Mouse (Mus musculus): ENCODE results near the gene Tmem59. TPM values are rescaled to one million over a fixed set of nuclear protein-coding genes. Genes with fewer than 3 reads are reported as not detected.
A peak's percentile ranks its signal among the peaks of the same experiment; 100 is the strongest.

Tmem59 gene
- polyA plus RNA-seq (2016; fragmentation: Nextera tagmentation; extraction: Ambion mirVana) = 327 and 347 TPM in 2 replicates

- under 1% methylated on average over 49 of the region's 49 CpGs for WGBS
- Histone ChIP-seq H3K4me2 (replicated peaks) (peak within 1 kb of the TSS; percentile 64), H3K36me3 (peaks cover 13% of the 10 kb centered on the region; the same call in 1 of the 2 replicates), H3K4me3 (peak within 1 kb of the TSS; percentile 98), H3K4me1 (peaks cover 31% of the 10 kb centered on the region), H3K9me3 (no peaks in the 10 kb centered on the region), H3K9ac (replicated peaks) (peak within 1 kb of the TSS; percentile 95), H3K27me3 (no peaks in the 10 kb centered on the region), H3K27ac (replicated peaks) (peak within 1 kb of the TSS; percentile 97)
- peak; percentile 94 for ATAC-seq (ENCODE audit: low FRiP score, low read depth)
These were observed at the start of gene Tmem59 for GRCm38 (mm10) chr4:107178182-107178829. Gene Tmem59 (plus strand): TSS chr4:107178399.

- no peak for ATAC-seq (ENCODE audit: low FRiP score, low read depth)
- Histone ChIP-seq H3K27ac (replicated peaks) (no peak overlapping the region; the same call in 1 of the 2 replicates), H3K9ac (replicated peaks) (no peak overlapping the region), H3K9me3 (no peaks in the 10 kb centered on the region), H3K36me3 (no peaks in the 10 kb centered on the region), H3K4me1 (peaks cover 44% of the 10 kb centered on the region), H3K4me3 (no peak overlapping the region), H3K27me3 (peaks cover 4% of the 10 kb centered on the region), H3K4me2 (replicated peaks) (no peak overlapping the region)
- WGBS = 75% methylated on average over 8 of the region's 8 CpGs
These were observed 48.8 kb upstream of the Tmem59 start for GRCm38 (mm10) chr4:107129373-107129772.

DNA sequence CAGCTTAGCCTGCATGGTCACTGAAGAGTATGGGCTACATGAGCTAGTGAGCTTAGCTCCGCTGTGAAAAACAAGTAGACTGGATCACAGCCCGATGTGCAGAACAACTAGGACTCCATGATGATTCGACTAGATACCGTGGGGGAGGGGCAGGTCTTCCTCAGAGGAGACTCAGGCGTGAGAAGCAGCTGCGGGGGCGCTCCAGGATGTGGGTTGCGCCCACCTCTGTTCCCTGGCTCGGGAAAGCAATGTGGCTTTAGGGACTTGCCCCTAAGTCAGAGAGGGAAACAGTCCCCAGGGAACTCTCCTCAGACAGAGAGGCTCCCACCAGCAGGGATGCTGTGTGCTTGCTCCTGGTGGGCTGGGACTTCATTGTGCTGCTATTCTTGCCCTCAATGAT lies 47.7 kb upstream of the Tmem59 start:
- peaks cover 48% of the 10 kb centered on the region for H3K4me1 ChIP-seq
- no peak overlapping the region for H3K9ac ChIP-seq (replicated peaks)
- no peak for ATAC-seq (ENCODE audit: low FRiP score, low read depth)
- H3K27ac ChIP-seq (replicated peaks) = no peak overlapping the region
- no peaks in the 10 kb centered on the region; the same call in 1 of the 2 replicates for H3K27me3 ChIP-seq
- no peaks in the 10 kb centered on the region for H3K36me3 ChIP-seq
- no peak overlapping the region for H3K4me2 ChIP-seq (replicated peaks)
- H3K9me3 ChIP-seq = no peaks in the 10 kb centered on the region
- WGBS = 14% methylated on average over 9 of the region's 9 CpGs
- no peak overlapping the region for H3K4me3 ChIP-seq

DNA sequence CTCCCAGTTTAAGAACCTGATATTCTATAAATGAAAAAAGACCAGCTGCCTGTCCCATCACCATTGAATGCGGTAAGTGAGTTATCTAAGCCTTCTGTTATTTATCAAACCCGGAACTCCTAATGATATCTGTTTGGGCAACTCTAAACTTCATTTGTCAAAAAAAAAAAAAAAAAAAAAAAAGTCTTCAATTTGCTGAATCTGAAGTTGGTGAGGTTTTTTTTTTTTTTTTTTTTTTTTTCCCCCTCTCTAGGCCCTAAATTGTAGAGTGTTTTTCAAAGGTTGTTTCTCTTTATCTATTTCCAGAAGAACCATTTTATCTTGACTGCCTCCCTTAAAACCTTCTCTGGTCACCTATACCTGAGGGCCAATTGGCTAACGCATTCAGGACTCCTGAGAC lies 43.3 kb upstream of the Tmem59 start:
- no peaks in the 10 kb centered on the region for H3K9me3 ChIP-seq
- no peak overlapping the region for H3K4me2 ChIP-seq (replicated peaks)
- no peak overlapping the region for H3K27ac ChIP-seq (replicated peaks)
- no peaks in the 10 kb centered on the region for H3K36me3 ChIP-seq
- H3K4me3 ChIP-seq = no peak overlapping the region
- H3K9ac ChIP-seq (replicated peaks) = no peak overlapping the region
- no peak for ATAC-seq (ENCODE audit: low FRiP score, low read depth)
- H3K27me3 ChIP-seq = no peaks in the 10 kb centered on the region; the same call in 1 of the 2 replicates
- WGBS = 87% methylated on average over 3 of the region's 3 CpGs
- peaks cover 50% of the 10 kb centered on the region for H3K4me1 ChIP-seq

- Histone ChIP-seq H3K9ac (replicated peaks) (no peak overlapping the region), H3K4me1 (peaks cover 52% of the 10 kb centered on the region), H3K4me3 (no peak overlapping the region), H3K27me3 (no peaks in the 10 kb centered on the region; the same call in 1 of the 2 replicates), H3K9me3 (no peaks in the 10 kb centered on the region), H3K27ac (replicated peaks) (no peak overlapping the region; the same call in 1 of the 2 replicates), H3K36me3 (no peaks in the 10 kb centered on the region), H3K4me2 (replicated peaks) (no peak overlapping the region)
- WGBS = 71% methylated on average over 5 of the region's 5 CpGs
- no peak for ATAC-seq (ENCODE audit: low FRiP score, low read depth)
These were observed 42.5 kb upstream of the Tmem59 start for GRCm38 (mm10) chr4:107135663-107136062.

GRCm38 (mm10) chr4:107136531-107136930 lies 41.7 kb upstream of the Tmem59 start:
- Histone ChIP-seq H3K4me1 (peaks cover 56% of the 10 kb centered on the region), H3K9ac (replicated peaks) (no peak overlapping the region), H3K4me3 (no peak overlapping the region), H3K9me3 (no peaks in the 10 kb centered on the region), H3K4me2 (replicated peaks) (no peak overlapping the region), H3K36me3 (no peaks in the 10 kb centered on the region), H3K27me3 (no peaks in the 10 kb centered on the region; the same call in 1 of the 2 replicates), H3K27ac (replicated peaks) (no peak overlapping the region)
- WGBS = 44% methylated on average over 3 of the region's 3 CpGs
- ATAC-seq (ENCODE audit: low FRiP score, low read depth) = no peak

GRCm38 (mm10) chr4:107138948-107139835 lies 39.0 kb upstream of the Tmem59 start:
- H3K4me2 ChIP-seq (replicated peaks) = no peak overlapping the region
- H3K9ac ChIP-seq (replicated peaks) = peak overlapping the region; percentile 29
- H3K27me3 ChIP-seq = no peaks in the 10 kb centered on the region; the same call in 1 of the 2 replicates
- H3K36me3 ChIP-seq = no peaks in the 10 kb centered on the region
- 28% methylated on average over 37 of the region's 37 CpGs for WGBS
- H3K4me3 ChIP-seq = no peak overlapping the region
- peak overlapping the region; percentile 73 for H3K27ac ChIP-seq (replicated peaks)
- H3K9me3 ChIP-seq = no peaks in the 10 kb centered on the region
- peak; percentile 61 for ATAC-seq (ENCODE audit: low FRiP score, low read depth)
- H3K4me1 ChIP-seq = peaks cover 56% of the 10 kb centered on the region

DNA sequence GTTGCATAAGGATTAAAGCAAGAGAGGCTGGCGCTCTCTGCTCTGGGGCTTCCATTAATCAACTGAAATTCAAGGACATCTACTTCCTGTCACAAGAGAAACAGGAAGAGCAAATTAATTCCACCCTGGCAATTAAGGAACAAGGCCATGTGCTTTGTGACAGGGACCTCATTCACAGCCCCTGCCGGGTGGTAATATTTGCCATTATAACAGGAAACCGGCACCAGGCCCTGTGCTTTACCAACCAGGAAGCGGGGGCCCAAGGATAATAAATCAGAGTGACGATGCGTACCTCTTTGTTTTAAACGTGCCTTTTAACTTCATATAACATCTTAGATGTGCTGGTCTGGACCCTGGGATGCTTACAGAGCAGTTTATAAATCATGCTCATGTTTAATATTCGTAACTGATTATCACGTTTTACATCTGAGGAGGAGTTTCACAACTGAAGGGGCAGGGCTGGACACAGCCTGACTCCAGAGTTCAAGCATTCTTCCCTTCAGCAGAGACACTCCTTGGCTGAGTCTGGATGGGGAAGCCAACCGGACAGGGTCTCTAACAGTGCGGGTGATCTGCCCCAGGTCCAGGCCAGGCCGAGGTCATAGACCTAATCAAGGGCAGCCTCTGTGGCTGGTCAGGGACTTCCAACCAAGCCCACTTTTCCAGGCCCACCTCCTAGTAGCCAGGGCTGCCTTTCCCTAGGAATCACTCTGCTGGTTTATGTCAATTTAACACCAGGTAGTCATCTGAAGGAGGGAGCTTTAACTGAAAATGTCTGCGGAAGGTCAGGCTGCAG lies 38.2 kb upstream of the Tmem59 start:
- Histone ChIP-seq H3K9ac (replicated peaks) (no peak overlapping the region), H3K4me2 (replicated peaks) (no peak overlapping the region), H3K4me1 (peaks cover 62% of the 10 kb centered on the region), H3K36me3 (no peaks in the 10 kb centered on the region), H3K27me3 (no peaks in the 10 kb centered on the region; the same call in 1 of the 2 replicates), H3K27ac (replicated peaks) (peak overlapping the region; percentile 73), H3K9me3 (no peaks in the 10 kb centered on the region), H3K4me3 (no peak overlapping the region)
- no peak for ATAC-seq (ENCODE audit: low FRiP score, low read depth)
- WGBS = 57% methylated on average over 13 of the region's 13 CpGs

GRCm38 (mm10) chr4:107143511-107143910 lies 34.7 kb upstream of the Tmem59 start:
- 93% methylated on average over 8 of the region's 8 CpGs for WGBS
- Histone ChIP-seq H3K4me2 (replicated peaks) (no peak overlapping the region), H3K4me3 (no peak overlapping the region), H3K27me3 (no peaks in the 10 kb centered on the region), H3K9me3 (no peaks in the 10 kb centered on the region), H3K9ac (replicated peaks) (no peak overlapping the region), H3K4me1 (peaks cover 35% of the 10 kb centered on the region), H3K36me3 (peaks cover 18% of the 10 kb centered on the region), H3K27ac (replicated peaks) (peak overlapping the region; percentile 57; the same call in 1 of the 2 replicates)
- no peak for ATAC-seq (ENCODE audit: low FRiP score, low read depth)

DNA sequence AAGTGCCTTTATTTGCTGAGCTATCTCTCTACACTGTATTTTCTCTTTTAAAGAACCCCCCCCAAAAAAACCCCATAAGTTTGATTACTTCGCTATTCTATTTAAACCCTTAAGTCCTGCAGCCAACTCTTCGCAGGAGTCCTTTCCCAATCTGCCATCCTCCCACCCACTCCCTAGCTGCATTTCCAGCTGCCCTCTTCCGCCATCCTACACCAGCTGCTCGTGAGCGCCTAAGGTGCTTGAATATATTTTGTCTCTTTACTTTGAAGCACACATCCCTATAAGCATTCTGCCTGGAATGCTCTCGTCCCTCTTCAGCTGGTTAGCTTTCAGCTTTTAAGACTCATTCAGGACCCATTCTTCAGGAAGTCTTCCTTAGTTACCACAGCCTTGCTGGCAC lies 27.2 kb upstream of the Tmem59 start:
- 88% methylated on average over 6 of the region's 6 CpGs for WGBS
- no peak overlapping the region for H3K4me3 ChIP-seq
- H3K4me1 ChIP-seq = no peaks in the 10 kb centered on the region
- H3K36me3 ChIP-seq = peaks cover 24% of the 10 kb centered on the region
- H3K9ac ChIP-seq (replicated peaks) = no peak overlapping the region
- no peaks in the 10 kb centered on the region for H3K9me3 ChIP-seq
- no peak overlapping the region for H3K27ac ChIP-seq (replicated peaks)
- H3K4me2 ChIP-seq (replicated peaks) = no peak overlapping the region
- H3K27me3 ChIP-seq = no peaks in the 10 kb centered on the region
- ATAC-seq (ENCODE audit: low FRiP score, low read depth) = no peak

GRCm38 (mm10) chr4:107152571-107152970 lies 25.6 kb upstream of the Tmem59 start:
- H3K27ac ChIP-seq (replicated peaks) = no peak overlapping the region
- no peak overlapping the region for H3K4me2 ChIP-seq (replicated peaks)
- ATAC-seq (ENCODE audit: low FRiP score, low read depth) = no peak
- H3K27me3 ChIP-seq = no peaks in the 10 kb centered on the region
- peaks cover 15% of the 10 kb centered on the region; the same call in 1 of the 2 replicates for H3K36me3 ChIP-seq
- 91% methylated on average over 8 of the region's 8 CpGs for WGBS
- H3K4me3 ChIP-seq = no peak overlapping the region
- 0 out of 2 replicates have a peak overlapping the region, but pooled peaks have one; percentile 20 for H3K9ac ChIP-seq (replicated peaks)
- H3K4me1 ChIP-seq = no peaks in the 10 kb centered on the region
- H3K9me3 ChIP-seq = no peaks in the 10 kb centered on the region

All from midbrain, embryonic 12.5 days (tissue).